Mouse (Mus musculus) yolk sac, embryonic 10.5 days (tissue): ENCODE measurements at regions not wholly inside any gene's neighbourhood (a gene's known extent, or its start where the extent isn't known, plus 50 kb on each side); places are given as distances from the start of the nearest gene placed in this dataset.

ENCODE experiments used
- DNase-seq: peaks from one replicate; pipeline ENCODE4 v3.0.0-alpha.2; 2017; ENCODE audit warnings: low spot score

- DNase-seq = no peak
These were observed 111.6 kb downstream of the Sox2 start for GRCm38 (mm10) chr3:34761783-34762182.

GRCm38 (mm10) chr3:34764559-34764958 is 114.4 kb downstream of the Sox2 start:
- no peak for DNase-seq

DNA sequence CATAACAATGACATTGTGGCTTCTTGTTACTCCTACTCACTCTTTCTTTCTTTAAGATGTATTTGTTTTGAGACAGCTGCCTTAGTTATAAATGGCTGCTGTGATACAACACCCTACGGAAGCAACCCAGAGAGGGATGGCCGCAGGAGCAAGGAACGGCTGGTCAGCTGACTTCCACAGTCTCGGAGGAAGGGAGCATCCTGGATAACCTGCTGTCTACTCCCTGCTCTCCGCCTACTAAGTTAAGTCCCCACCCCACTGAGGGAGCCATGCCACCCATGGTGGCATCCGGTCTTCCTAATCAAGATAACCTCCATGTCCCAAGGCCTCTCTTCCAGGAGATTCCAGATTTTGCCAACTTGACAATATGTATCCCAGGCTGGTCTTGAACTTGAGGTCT is 114.9 kb downstream of the Sox2 start:
- no peak for DNase-seq

DNA sequence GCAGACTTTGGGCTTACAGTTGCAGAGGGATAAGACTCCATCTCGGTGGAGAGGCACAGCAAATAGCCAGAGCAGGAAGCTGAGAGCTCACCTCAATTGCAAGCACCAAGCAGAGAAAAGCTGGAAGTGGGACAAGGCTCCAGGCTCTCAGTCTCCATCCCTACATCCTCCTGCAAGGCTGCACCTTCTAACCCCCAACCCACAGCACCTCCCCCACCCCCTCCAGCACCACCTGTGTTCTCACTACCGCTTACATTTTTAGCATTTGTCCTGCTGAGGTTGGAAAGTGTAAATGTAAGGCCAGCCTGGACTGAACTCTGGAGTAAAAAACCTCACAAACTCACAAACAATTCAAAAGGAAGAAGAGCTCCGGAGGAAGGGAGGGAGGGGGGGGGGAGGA is 119.6 kb downstream of the Sox2 start:
- no peak for DNase-seq

- no peak for DNase-seq
These were observed 120.1 kb downstream of the Sox2 start for GRCm38 (mm10) chr3:34770271-34770670.

DNA sequence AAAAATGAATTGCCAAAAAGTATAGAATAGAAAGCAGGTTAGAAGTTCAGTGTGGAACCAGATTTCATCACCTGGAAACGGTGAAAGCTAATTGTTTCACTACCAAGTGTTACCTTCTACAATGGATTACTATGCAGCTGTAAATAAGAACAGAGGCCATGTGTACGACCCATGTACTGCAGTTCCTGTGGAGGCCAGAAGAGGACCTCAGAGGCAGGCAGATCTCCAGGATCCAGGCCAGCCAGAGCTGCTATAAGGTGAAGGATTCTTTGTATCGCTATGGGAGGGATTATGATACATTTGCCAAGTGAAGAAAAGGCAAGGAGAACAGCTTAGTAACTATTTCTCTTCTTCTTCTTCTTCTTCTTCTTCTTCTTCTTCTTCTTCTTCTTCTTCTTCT is 121.8 kb downstream of the Sox2 start:
- no peak for DNase-seq

DNA sequence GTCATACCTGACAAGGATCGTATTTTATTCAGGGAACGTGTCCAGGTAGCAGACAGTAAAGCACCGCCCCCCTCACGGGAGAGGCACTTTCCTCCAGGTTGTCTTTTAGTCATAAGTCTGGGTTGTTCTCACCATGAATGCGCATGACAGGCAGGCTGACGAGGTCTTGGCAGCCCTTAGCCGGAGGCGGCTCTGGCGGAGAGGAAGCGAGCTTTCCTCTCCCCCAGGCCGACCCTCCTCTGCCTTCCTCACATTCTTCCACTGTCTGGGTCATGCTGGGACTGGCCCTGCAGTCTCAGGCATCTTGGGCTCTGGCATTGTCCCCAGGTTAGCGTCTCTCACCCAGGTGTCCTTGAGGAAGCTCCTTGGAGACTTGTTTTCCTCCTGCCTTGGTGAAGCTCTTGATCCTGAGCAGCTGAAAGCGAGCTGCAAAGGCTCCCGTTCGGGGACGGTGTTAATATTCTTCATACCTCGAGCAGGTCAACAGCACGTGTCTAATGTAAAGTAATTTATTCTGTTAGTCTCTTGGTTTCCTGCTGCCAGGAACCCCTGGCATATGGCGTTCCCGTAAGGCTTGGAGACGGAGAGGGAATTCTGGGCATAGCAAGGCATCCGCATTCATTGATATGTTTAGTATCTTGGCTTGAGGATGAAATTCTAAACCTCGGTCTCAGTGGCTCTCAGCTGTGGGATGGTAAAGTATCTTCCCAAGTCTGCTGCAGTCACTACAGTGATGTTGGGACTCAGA is 123.6 kb downstream of the Sox2 start:
- no peak for DNase-seq

DNA sequence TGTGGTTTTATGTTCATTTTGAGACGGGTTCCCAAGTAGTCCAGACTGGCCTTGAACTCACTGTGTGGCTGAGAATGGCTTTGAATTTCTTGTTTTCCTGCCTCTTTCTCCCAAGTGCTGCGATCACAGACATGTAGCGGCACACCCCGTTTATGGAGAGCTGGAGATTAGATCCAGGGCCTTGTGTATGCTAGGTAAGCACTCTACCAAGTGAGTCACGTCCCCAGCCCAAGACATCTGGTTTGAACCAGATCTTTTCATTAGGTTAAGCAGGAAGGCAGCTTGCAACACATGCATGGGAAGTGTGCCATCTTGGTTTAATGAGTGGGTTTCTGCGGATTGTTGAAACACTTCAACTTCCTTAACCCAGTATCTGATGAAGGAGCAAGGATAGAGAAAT is 131.6 kb downstream of the Sox2 start:
- no peak for DNase-seq

DNA sequence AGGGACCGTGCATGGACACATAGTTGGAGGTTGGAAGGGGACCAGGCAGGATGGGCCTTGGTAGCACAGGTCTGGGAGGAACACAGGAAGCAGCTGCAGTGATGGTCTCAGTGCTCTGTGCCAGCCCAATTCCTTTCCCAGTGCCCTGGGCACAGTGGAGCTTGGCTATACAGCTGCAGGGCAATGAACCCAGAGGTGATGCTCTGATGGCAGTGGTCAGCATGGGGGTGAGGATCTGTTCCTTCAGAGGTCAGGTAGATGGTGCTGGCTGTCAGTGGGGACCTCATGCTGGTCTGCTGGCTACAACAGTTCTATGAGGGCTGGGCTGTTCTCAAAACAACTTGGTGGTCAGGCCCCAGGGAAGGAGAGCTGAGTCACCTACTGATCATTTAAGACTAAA is 133.2 kb downstream of the Sox2 start:
- no peak for DNase-seq

DNA sequence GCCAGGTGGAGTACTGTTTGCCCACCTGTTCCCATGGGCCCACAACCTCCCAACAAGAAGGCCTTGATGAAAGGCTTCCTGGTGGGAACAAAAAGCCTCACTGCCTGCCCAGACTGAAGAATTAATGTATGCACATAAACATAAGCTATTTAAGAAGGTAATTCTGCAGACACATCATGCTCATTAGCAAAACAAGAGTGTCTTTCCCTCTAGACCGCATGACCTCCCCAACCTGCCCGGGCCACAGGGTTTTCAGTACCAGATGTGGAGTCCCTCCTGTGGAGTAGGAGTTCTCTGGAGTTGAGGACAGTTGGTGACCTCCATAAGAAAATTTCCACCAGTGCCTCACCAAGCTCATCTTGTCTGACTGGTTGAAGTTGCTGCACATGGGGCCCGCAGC is 137.0 kb downstream of the Sox2 start:
- no peak for DNase-seq

- peak; percentile 70 for DNase-seq
These were observed 145.1 kb downstream of the Sox2 start for GRCm38 (mm10) chr3:34795103-34795983.

DNA sequence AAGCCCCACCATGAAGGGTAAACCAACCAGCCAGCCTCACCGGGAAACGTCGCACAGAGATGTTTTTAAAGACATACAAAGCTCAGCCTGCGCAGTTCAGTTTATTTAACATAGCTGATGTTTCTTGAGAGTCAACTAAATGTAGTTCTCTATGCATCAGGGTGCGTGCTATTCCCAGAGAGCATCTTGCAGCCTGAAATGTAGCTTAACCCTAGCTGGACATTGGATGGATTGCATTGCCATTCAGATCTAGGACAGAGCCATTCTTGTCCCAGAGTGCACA is 145.7 kb downstream of the Sox2 start:
- DNase-seq = no peak

DNA sequence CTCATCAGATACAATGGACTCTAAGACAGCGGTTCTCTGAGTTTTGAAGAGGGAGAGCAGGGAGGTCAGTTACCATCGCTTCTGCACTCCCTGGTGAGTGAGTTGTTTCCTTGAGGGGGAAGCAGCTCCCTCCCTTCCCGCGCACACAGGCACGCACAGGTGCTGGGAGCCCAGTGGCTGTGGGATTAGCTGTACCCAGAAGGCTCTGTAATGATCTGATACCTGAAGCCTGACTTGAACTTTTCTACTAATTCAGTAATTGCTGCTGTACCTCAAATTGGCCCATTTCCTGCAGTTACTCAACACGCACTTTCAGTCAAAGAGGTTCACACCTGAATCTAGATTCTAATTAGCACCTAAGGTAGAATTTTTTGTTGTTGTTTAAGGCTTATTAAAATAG is 158.6 kb downstream of the Sox2 start:
- DNase-seq = no peak

DNA sequence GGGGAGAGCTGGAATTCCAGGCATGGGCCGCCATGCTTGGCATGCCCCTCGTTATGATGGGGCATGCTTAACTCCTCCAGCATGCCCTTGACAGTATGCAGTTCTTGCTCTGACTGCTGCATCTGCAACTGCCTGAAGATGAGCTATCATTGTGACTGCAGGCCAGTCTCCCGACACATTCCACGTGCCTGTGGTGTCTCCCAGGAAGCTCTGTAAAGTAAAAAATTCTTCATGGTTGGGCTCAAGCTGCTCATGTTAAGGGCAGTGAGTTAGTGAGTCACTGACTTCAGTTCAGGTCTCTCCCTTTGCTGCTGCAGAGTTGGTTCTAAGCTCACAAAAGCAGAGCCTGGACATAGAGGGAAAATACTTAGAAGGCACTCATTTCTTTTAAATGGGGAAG is 161.5 kb downstream of the Sox2 start:
- no peak for DNase-seq

- DNase-seq = no peak
These were observed 162.9 kb downstream of the Sox2 start for GRCm38 (mm10) chr3:34813046-34813625.

DNA sequence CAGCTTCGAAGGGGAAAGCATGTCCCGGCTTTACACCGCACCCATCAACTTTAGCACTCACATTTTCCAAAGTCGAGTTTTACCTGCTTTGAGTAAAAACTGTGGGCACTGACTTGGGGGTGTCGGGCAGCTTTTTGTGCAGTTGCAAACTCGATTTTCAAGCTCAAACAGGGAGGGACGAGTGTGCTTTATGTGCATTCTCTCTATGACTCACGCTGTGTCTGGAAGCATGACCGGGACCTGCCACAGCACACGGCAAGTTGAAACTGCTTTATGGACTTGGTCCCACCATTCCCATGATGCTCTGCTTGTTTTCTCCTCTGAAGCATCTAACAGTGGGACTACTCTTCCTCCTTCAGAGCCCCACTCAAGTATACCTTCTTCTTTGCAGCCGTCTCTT is 174.8 kb downstream of the Sox2 start:
- no peak for DNase-seq

- DNase-seq = no peak
These were observed 176.2 kb downstream of the Sox2 start for GRCm38 (mm10) chr3:34826396-34826795.

DNA sequence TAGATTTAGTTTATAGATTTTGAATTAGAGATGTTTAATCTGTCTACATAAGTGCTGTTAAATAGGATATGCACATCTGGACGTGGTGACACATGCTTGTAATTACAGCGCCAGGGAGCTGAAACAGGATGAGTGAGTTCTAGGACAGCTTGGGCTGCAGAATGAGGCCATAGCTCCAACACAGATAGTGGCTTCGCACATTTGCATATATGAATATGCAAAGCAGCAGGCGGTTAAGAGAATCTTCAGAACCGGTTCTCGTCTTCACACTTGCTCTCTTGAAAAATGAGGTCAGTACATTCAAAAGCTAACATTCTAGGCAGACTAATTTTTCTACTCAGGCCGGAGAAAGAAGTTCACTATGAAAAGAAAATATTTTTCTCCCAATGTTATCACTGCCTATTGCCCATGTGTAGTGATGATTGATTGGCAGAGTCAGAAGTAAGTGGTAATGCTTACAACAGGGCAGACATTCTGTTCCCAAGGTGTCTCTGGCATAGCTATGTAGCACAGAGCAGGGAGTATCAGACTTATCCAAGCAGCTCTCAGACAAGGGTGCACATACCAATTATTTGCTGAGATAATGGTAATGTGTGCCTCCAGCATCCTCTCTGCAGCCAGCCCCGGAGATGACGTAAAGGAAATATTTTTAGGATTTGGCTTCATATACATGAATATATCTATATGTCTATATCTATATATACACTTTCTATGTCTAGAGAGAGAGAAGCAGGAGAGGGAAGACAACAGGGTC is 178.4 kb downstream of the Sox2 start:
- no peak for DNase-seq

DNA sequence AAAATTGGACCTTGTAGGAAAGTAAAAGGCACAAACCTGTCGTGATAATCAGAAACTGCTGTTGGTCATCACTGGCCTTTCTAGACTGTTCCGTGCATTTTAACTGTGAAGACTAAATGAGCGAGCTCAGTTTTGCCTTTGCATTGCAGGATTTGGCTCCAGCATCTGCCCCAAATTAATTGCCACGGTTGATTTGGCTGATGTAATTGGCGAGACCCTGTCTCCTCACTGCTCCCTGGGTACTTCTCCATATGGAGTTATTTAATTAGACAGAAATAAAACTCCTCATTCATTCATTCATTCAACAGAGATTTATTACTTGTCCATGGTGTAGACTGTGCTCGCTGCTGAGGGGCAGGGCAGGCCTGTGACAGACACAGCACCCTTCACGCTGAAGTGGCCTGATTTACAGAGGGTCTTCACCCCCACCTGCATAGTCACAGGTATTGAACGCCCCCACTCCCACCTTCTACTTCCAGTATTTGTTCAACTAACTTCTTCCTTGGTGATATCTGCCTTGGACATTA is 186.6 kb downstream of the Sox2 start:
- DNase-seq = no peak

- no peak for DNase-seq
These were observed 187.6 kb downstream of the Sox2 start for GRCm38 (mm10) chr3:34837644-34838332.

DNA sequence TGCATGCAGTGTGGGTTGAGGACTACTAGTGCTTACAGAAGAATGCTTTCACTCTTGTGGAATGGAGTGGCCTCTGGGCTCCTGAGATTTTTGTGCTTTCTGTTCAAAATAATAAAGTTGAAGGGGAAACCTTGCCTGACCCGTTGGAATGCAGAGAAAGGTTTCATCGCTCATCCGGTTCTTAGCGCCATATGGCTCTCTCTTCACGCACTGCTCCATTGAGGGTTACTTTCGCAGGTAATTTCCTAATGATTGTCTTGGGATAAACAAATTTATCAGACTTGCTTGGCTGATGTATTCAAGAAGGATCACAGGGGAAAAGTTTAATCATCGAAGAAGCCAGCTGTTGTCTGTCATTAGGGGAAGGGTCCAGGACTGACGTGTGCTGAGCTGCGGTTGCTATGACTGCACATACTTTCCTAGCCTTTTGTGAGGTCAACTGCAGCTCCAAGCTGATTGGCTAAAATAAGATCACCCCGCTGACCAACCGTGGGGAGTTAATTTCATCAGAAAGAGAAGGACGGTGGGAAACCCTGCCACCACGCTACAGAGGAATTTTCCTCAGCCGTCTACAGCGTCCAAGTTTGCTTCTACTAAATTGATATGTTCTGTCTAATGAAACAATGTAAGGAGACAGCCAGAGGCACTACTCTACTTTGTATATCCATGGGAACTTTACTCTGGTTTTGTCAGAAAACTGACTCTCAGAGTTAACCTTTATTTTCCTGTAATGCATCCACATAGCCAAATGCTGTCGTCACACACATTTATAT is 210.9 kb downstream of the Sox2 start:
- no peak for DNase-seq
